Mouse (Mus musculus) hindbrain, embryonic 15.5 days (tissue): ENCODE measurements at regions not wholly inside any gene's neighbourhood (a gene's known extent, or its start where the extent isn't known, plus 50 kb on each side); places are given as distances from the start of the nearest gene placed in this dataset.

Experiments used
- ATAC-seq: fragments of 200-750 bp; cut with Nextera tagmentation; 2 replicates; pipeline ENCODE4 v1.8.0; 2017; ENCODE audit warnings: low read depth, moderate number of reproducible peaks, moderate TSS enrichment; ENCODE audit not compliant: low FRiP score
- H3K27ac ChIP-seq: fragments of 300-500 bp; sonication (generic); replicated peaks from 2 replicates; pipeline ENCODE4 v1.5.1; 2015; ENCODE audit warnings: mild to moderate bottlenecking, inconsistent platforms
- H3K27me3 ChIP-seq: fragments of 300-500 bp; sonication (generic); 2 replicates; pipeline ENCODE4 v1.6.1; 2015; ENCODE audit warnings: control low read depth, inconsistent platforms
- H3K36me3 ChIP-seq: fragments of 300-500 bp; sonication (generic); 2 replicates; pipeline ENCODE4 v1.6.1; 2015; ENCODE audit warnings: control low read depth, inconsistent platforms
- H3K4me1 ChIP-seq: fragments of 300-500 bp; sonication (generic); replicated peaks from 2 replicates; pipeline ENCODE4 v1.6.1; 2015; ENCODE audit warnings: control low read depth, inconsistent platforms
- H3K4me2 ChIP-seq: fragments of 300-500 bp; sonication (generic); 2 replicates; pipeline ENCODE4 v1.6.1; 2015; ENCODE audit warnings: moderate library complexity, mild to moderate bottlenecking, inconsistent platforms
- H3K4me3 ChIP-seq: fragments of 300-500 bp; sonication (generic); 2 replicates; pipeline ENCODE4 v1.5.1; 2015; ENCODE audit warnings: mild to moderate bottlenecking, inconsistent platforms
- H3K9ac ChIP-seq: fragments of 300-500 bp; sonication (generic); 2 replicates; pipeline ENCODE4 v1.6.1; 2015; ENCODE audit warnings: inconsistent platforms
- H3K9me3 ChIP-seq: fragments of 300-500 bp; sonication (generic); 2 replicates; pipeline ENCODE4 v1.6.1; 2016; ENCODE audit warnings: control low read depth, inconsistent platforms
- WGBS: fragments of 180-500 bp; shearing (Covaris S2); methylation state at CpG from one replicate; pipeline ENCODE4 v1.1.7; 2015; 5-methylcytosine and 5-hydroxymethylcytosine counted together

DNA sequence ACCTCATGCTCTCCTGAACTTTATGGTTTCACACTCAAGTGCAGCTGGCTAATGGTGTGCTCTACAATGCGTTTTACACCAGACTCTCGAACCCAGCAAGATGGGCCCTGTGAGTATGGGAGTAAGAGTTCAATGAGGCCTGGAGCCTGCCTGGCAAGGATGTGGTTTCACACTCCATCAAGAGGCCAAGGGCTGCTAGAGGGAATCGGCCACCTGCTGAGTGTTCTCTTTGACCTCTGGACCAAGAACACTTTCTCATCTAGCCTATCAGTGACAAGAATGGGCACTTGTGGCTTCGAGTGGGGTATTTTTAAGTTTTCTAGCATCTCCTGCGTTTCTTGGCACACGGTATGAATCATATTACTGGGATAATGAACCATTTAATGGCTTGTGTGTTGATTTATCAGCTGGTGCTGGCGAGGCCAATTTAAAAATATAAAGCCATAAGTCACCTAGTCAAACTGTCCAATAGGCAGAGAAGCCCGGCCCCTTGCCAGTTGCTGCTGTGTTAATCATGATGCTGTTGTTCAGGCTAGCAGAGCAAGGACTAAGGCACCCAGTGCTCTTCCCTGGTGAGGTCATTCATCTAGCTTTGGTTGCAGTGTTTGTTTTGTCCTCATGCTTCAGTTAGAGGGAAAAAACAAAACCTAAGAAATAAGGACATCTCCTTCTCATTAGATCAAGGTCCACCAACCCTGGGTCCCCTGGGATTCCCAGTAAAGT, 157.7 kb downstream of the Zfp619 start:
- Histone ChIP-seq H3K9me3 (no peaks in the 10 kb centered on the region), H3K9ac (no peak overlapping the region), H3K4me1 (no peaks in the 10 kb centered on the region), H3K4me2 (no peak overlapping the region), H3K36me3 (no peaks in the 10 kb centered on the region), H3K27me3 (no peaks in the 10 kb centered on the region), H3K27ac (no peak overlapping the region), H3K4me3 (no peak overlapping the region)
- ATAC-seq, result no peak; the same call in 1 of the 2 replicates
- WGBS, result 69% methylated on average over 8 of the region's 8 CpGs

DNA sequence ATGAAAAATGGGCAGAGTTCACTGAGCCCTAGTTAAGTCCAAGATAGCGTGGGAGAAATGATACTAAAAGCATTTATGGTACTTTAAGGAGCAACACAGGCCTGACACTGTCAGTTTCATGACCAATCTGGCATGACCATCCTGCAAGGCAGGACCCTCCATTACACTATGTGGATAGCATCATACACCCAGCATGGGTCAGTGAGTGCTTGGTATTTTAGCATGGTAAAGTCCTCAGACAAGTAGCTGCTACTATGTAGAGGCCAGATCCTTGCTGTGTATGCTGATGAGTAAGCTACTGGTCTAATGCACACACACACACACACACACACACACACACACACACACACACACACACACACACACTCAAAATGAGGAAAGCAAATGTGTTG, 158.3 kb downstream of the Zfp619 start:
- Histone ChIP-seq H3K9me3 (no peaks in the 10 kb centered on the region), H3K4me3 (no peak overlapping the region), H3K9ac (no peak overlapping the region), H3K4me1 (no peaks in the 10 kb centered on the region), H3K27ac (no peak overlapping the region), H3K36me3 (no peaks in the 10 kb centered on the region), H3K4me2 (no peak overlapping the region), H3K27me3 (no peaks in the 10 kb centered on the region)
- 69% methylated on average over 1 of the region's 1 CpGs for WGBS
- ATAC-seq, result no peak

DNA sequence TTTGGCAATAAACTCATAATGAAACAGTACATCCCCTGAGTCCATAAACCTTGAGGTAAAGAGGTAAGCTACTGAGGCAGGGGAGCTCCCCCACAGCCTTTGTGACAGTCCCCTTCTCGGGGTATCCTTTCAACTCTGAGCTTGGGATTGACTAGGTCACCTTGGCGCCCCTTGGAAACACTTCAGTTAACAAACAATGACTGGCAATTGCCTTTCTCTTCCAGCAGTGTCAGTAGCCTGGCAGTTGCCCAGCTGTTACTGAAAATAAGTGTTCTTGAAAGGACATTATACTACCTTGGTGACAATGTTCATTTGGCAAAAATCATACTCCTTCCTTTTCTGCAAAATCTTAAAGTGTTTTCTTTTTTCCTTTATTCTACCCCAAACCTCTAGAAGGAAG, 162.8 kb downstream of the Zfp619 start:
- ATAC-seq, result no peak
- H3K27me3 ChIP-seq, result no peaks in the 10 kb centered on the region
- no peak overlapping the region for H3K4me3 ChIP-seq
- no peak overlapping the region for H3K4me2 ChIP-seq
- no peaks in the 10 kb centered on the region for H3K36me3 ChIP-seq
- H3K4me1 ChIP-seq, result no peaks in the 10 kb centered on the region
- 64% methylated on average over 2 of the region's 2 CpGs for WGBS
- H3K27ac ChIP-seq, result no peak overlapping the region
- H3K9me3 ChIP-seq, result no peaks in the 10 kb centered on the region
- H3K9ac ChIP-seq, result no peak overlapping the region

- no peak overlapping the region for H3K9ac ChIP-seq
- H3K4me2 ChIP-seq, result no peak overlapping the region
- H3K27me3 ChIP-seq, result no peaks in the 10 kb centered on the region
- H3K36me3 ChIP-seq, result no peaks in the 10 kb centered on the region
- no peak for ATAC-seq
- H3K4me3 ChIP-seq, result no peak overlapping the region
- H3K4me1 ChIP-seq, result no peaks in the 10 kb centered on the region
- no peak overlapping the region for H3K27ac ChIP-seq
- no peaks in the 10 kb centered on the region for H3K9me3 ChIP-seq
- 79% methylated on average over 2 of the region's 2 CpGs for WGBS
These were observed 179.0 kb downstream of the Zfp619 start for GRCm38 (mm10) chr7:39696589-39696988.

GRCm38 (mm10) chr7:39701506-39701905, 183.9 kb downstream of the Zfp619 start:
- H3K27ac ChIP-seq, result no peak overlapping the region
- no peaks in the 10 kb centered on the region for H3K36me3 ChIP-seq
- WGBS, result 91% methylated on average over 2 of the region's 2 CpGs
- no peak overlapping the region for H3K4me3 ChIP-seq
- no peak for ATAC-seq
- H3K4me2 ChIP-seq, result no peak overlapping the region
- no peak overlapping the region for H3K9ac ChIP-seq
- no peaks in the 10 kb centered on the region for H3K9me3 ChIP-seq
- peaks cover 11% of the 10 kb centered on the region for H3K4me1 ChIP-seq
- H3K27me3 ChIP-seq, result no peaks in the 10 kb centered on the region

DNA sequence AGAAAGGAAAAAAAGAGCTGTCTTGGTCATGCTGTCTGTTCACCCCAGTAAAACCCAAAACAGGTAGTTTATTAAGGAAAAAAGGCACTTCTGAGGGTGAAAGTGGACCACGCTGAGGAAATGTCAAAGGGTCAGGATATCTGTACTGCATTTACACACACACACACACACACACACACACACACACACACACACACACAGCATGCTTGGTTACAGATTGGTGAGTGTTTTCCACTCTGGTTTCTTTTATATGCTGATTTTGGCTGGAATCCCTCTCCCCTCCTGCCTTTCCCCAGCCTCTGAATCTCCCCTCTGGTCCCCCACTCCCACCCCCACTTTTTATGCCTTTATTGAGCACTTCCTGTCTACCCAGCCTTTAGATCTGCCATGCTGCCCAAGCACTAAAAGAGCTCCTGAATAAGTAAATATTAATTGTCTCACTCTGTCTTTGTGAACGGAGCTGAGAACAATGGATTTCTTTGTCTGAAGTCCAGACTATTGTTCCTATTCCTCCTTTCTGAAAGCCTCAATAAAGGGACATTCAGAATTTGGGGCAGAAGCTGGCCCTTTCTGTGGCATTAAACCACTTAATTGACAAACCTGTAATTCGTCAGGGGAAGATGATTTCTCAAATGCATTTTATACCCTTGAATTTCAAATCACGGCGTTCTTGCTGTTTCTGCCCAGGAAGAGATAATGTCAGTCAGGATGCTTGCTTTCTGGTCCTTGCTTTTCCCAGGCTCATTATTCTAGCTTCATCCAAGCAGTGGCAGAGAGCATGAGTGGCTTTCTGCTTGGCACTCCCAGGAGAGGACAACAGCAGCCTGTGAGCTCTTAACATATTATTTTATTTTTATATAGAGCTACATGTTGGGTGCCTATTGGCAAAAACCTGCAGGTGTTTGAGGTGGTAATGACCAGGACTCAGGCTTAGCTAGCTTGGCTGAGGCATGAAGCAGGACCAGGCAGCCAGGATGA, 187.8 kb downstream of the Zfp619 start:
- H3K27me3 ChIP-seq, result no peaks in the 10 kb centered on the region
- H3K4me2 ChIP-seq, result no peak overlapping the region; the same call in 1 of the 2 replicates
- H3K4me3 ChIP-seq, result no peak overlapping the region
- peaks cover 11% of the 10 kb centered on the region for H3K4me1 ChIP-seq
- H3K36me3 ChIP-seq, result no peaks in the 10 kb centered on the region
- H3K9me3 ChIP-seq, result no peaks in the 10 kb centered on the region
- WGBS, result 7% methylated on average over 5 of the region's 5 CpGs
- H3K9ac ChIP-seq, result no peak overlapping the region
- peak overlapping the region; percentile 11; the same call in 1 of the 2 replicates for H3K27ac ChIP-seq
- peak; percentile 42; the same call in 1 of the 2 replicates for ATAC-seq

- Histone ChIP-seq H3K9me3 (no peaks in the 10 kb centered on the region), H3K27ac (no peak overlapping the region), H3K36me3 (no peaks in the 10 kb centered on the region), H3K4me2 (no peak overlapping the region), H3K27me3 (no peaks in the 10 kb centered on the region), H3K4me1 (peaks cover 11% of the 10 kb centered on the region), H3K4me3 (no peak overlapping the region), H3K9ac (no peak overlapping the region)
- WGBS, result 65% methylated on average over 2 of the region's 2 CpGs
- no peak for ATAC-seq
These were observed 189.0 kb downstream of the Zfp619 start for GRCm38 (mm10) chr7:39706606-39707005.

DNA sequence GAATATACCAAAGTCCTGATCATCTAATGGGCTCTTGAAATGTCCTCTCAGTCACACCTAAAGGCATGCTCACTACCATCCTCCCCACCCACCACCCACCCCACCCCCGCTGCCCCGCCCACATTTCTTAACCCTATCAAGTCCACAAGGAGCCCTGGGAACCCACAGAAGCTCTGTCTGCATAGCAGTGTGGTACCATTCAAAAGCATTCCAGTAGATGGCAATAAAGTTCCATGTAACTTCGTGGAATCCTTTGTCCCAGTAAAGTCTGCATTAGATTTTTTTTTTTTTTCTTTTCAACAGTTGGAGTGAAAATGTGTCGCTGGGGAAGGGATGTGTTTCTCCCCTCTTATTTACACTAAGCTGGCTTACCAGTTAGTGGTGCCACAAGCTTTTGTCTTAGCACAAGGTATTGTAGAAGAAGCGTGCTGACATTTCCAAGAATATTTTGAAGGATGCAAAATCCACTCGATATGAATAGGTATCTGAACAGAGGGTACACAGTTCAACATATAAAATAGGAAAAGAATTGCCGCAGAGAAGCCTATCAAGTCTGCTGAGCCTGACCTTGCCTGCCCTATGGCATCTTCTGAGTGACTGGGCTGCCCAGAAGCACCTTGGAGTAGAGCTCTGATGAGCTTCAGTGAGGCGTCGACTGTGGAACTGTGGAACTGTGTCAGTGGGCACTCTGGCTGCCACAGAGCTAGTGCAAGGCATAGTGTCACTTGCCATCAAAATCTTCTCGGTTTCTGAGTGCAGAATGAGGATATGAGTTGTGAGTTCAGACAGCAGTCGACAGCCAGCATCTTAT, 199.0 kb downstream of the Zfp619 start:
- Histone ChIP-seq H3K36me3 (no peaks in the 10 kb centered on the region), H3K27ac (0 out of 2 replicates have a peak overlapping the region, but pooled peaks have one; percentile 28), H3K9ac (peak overlapping the region; percentile 25; the same call in 1 of the 2 replicates), H3K4me1 (peaks cover 7% of the 10 kb centered on the region), H3K4me3 (no peak overlapping the region), H3K9me3 (no peaks in the 10 kb centered on the region), H3K4me2 (peak overlapping the region; percentile 33), H3K27me3 (no peaks in the 10 kb centered on the region)
- WGBS, result 17% methylated on average over 11 of the region's 11 CpGs
- ATAC-seq, result peak; percentile 93

- ATAC-seq, result no peak
- H3K4me2 ChIP-seq, result peak overlapping the region; percentile 13; the same call in 1 of the 2 replicates
These were observed 210.5 kb downstream of the Zfp619 start for GRCm38 (mm10) chr7:39727935-39728557.

GRCm38 (mm10) chr7:39728930-39729329, 211.4 kb downstream of the Zfp619 start:
- Histone ChIP-seq H3K9me3 (no peaks in the 10 kb centered on the region), H3K4me3 (no peak overlapping the region), H3K36me3 (no peaks in the 10 kb centered on the region), H3K4me1 (0 out of 2 replicates have a peak, but pooled peaks cover 7% of the 10 kb centered on the region), H3K9ac (no peak overlapping the region), H3K4me2 (no peak overlapping the region), H3K27ac (no peak overlapping the region), H3K27me3 (no peaks in the 10 kb centered on the region)
- WGBS, result 49% methylated on average over 7 of the region's 7 CpGs
- no peak for ATAC-seq

More at GRCm38 (mm10) chr7:39727935-39728557, 210.5 kb downstream of the Zfp619 start:
- H3K4me3 ChIP-seq, result no peak overlapping the region
- WGBS, result 14% methylated on average over 12 of the region's 12 CpGs
- no peaks in the 10 kb centered on the region for H3K36me3 ChIP-seq
- 0 out of 2 replicates have a peak, but pooled peaks cover 7% of the 10 kb centered on the region for H3K4me1 ChIP-seq
- no peaks in the 10 kb centered on the region for H3K27me3 ChIP-seq
- H3K27ac ChIP-seq, result no peak overlapping the region
- H3K9ac ChIP-seq, result no peak overlapping the region
- no peaks in the 10 kb centered on the region for H3K9me3 ChIP-seq

- Histone ChIP-seq H3K4me2 (no peak overlapping the region), H3K36me3 (no peaks in the 10 kb centered on the region), H3K4me3 (no peak overlapping the region), H3K9ac (no peak overlapping the region), H3K27ac (no peak overlapping the region), H3K27me3 (no peaks in the 10 kb centered on the region), H3K9me3 (no peaks in the 10 kb centered on the region), H3K4me1 (0 out of 2 replicates have a peak, but pooled peaks cover 7% of the 10 kb centered on the region)
- 18% methylated on average over 3 of the region's 3 CpGs for WGBS
- no peak for ATAC-seq
These were observed 212.2 kb downstream of the Zfp619 start for GRCm38 (mm10) chr7:39729723-39730122.
